Mouse (Mus musculus) C2C12 (cell line): ENCODE measurements around the gene Psme4.

ENCODE experiments used
- CEBPB ChIP-seq: IDR thresholded peaks from one replicate; pipeline ENCODE4 v1.6.1; 2011; ENCODE audit warnings: low read depth, mild to moderate bottlenecking, control low read depth, moderate library complexity
- CTCF ChIP-seq: IDR thresholded peaks from one replicate; pipeline ENCODE4 v1.5.1; 2011; ENCODE audit not compliant: control insufficient read depth, insufficient read depth, insufficient read length

- TF ChIP-seq CEBPB (no peak), CTCF (no peak)
Observed at GRCm38 (mm10) chr11:30771904-30772581, 517 bp downstream of the Psme4 start.
